Mouse (Mus musculus) cerebellum, adult 8-10 months (tissue): Measurements from ENCODE around the gene Eloa.
"Not testable (repeated sequence)": the region's sequence is repeated elsewhere in the genome, so short reads cannot be mapped to it uniquely, and the experiment has no call there.

Experiments
- DNase-seq: peaks from one replicate; pipeline ENCODE4 v3.0.0; 2022

Eloa gene

GRCm38 (mm10) chr4:135981524-135982063 is 40.0 kb downstream of the Eloa start:
- DNase-seq, result peak; percentile 43

- DNase-seq, result not testable (repeated sequence)
Observed at GRCm38 (mm10) chr4:135980223-135980622, 41.3 kb downstream of the Eloa start.

DNA sequence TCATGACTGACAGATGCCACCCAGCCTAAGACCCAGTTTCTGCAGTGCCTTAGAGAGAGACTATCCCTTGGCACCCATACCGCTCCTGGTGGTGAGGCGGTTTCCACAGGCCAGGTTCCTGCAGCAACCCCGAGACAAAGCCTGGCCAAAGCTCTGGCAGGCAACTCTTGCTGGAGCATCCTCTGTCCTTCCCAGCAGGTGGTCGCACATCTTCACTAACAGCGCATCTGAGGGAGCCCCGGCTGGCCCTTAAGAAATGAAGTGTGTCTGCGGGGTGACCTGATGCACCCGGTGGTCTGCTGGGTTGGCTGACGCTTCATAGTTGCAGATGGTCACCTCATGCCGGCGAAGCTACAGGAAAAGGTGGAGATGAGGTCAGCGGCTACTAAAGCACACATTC is 45.4 kb downstream of the Eloa start:
- peak; percentile 14 for DNase-seq

GRCm38 (mm10) chr4:135972911-135973811 is 48.4 kb downstream of the Eloa start:
- DNase-seq, result peak; percentile 18

GRCm38 (mm10) chr4:135972556-135972906 is 49.0 kb downstream of the Eloa start, which contains the start of gene Lypla2:
TSS of gene Lypla2 (minus strand) at chr4:135972626.
- DNase-seq, result peak; percentile 87

- DNase-seq, result no peak
Observed at GRCm38 (mm10) chr4:135971805-135972555, 49.6 kb downstream of the Eloa start.

GRCm38 (mm10) chr4:135970585-135970984 is 51.0 kb downstream of the Eloa start:
- peak; percentile 13 for DNase-seq

DNA sequence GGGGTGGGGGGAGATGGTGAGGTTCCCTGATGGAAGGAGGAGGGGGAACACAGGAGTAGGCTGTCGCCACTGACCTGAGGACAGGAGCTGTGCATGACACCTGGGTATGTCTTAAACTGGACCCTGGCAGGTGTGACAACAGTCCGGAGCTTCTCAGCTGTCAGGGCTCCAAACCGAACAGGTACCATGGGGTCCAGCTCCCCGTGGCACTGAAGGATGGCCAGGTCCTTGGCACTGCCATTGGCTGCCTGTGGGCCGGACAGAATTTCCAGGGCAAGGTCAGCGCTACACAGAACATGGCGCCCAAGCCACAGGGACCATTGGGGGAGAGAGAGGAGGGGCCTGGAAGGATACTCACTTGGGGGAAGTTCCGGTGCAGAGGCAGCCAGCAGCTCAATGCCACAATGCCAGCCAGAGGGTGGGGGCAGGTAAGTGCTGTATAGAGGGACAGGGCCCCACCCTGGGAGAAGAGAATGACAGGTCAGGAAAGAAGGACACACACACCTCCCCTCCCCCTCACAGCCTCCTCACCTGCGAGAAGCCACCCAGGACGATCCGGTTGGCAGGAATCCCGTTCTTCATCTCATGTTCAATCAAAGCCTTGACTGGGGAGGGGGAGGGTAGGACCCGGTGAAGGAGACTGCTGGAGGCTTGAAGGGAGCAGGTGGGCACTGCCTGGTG is 52.4 kb downstream of the Eloa start:
- peak; percentile 26 for DNase-seq

- no peak for DNase-seq
Observed at GRCm38 (mm10) chr4:135968271-135968869, 53.2 kb downstream of the Eloa start.

DNA sequence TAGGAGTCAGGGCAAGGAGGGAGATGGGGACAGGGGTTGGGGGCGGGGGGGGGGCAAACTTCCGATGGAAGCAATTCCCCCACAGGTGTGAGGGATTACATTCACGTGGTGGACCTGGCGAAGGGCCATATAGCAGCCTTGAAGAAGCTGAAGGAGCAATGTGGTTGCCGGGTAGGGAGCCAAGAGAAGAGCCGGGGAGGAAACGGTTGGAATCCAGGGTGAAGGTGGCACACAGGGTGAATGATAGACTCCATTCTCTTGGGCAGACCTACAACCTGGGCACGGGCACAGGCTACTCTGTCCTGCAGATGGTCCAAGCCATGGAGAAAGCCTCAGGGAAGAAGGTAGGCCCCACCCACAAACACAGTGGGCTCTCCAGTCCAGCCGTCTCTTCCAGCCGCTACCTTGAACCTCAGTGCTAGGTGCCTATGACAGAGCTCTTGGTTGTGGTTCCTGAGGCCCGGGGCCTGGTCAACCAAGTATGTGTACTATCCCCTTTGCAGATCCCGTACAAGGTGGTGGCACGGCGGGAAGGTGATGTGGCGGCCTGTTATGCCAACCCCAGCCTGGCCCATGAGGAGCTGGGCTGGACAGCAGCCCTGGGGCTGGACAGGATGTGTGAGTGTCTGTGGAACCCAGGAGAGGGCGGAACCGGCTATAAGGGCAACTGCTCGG is 54.3 kb downstream of the Eloa start:
- no peak for DNase-seq

GRCm38 (mm10) chr4:135966283-135966682 is 55.3 kb downstream of the Eloa start:
- no peak for DNase-seq

GRCm38 (mm10) chr4:135965113-135965512 is 56.5 kb downstream of the Eloa start:
- DNase-seq, result no peak

DNA sequence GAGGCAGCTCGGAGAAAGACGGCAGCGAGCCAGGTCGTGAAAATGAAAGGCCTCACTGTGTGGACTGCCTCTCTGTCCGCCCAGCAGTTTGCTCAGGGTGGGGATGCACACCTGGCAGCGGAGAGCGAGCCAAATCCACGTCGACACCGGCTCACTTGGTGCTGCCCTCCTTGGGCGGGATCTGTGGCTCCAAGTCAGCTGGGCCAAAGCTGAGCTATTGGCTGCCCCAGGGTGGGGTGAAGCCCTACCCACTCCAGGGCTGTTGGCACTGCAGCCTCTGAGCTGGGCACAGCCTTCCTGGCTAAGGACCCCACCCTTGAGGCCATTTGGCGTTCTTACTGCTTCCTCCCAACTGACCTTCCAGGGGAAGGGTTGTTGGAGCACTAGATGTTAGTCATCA is 57.1 kb downstream of the Eloa start:
- peak; percentile 58 for DNase-seq

GRCm38 (mm10) chr4:135963457-135964193 is 57.9 kb downstream of the Eloa start, which contains the start of gene Gale:
TSS of gene Gale (plus strand) at chr4:135963727.
- peak; percentile 91 for DNase-seq

DNA sequence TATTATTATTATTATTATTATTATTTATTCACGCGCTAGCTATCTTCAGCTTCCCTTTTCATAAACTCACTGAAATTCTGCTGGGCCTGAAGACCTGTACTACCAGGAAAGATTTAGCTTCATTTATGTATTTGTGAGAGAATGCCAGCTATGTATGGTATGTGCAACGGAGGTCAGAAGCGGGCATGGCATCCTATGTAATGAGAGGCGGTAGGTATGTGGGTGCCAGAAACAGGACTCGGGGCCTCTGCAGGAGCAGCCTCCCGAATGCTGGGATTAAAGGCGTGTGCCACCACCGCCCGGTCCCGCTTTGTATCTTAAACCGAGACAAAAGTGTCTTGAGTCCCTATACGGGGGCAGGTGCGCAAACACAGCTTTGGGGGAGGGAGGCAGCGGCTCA is 58.6 kb downstream of the Eloa start:
- DNase-seq, result no peak

DNA sequence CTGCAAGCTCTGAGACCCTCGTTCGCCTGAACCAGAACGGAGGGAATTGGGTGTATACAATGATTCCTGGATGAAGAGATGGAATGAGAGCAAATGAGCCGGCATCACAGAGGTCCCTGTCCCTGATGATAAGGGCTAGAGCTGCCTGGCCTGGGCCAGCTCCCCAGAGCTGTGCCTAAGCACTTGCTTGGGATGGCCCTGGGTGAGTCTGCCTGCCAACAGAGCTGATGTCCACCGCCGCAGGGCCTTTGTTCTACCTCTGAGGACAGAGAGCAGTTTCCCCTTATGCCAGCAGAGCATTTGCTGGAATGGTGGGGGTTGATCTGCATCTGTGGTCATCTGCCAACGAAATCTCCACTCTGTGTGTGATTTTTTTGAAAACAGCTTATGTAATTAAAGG is 59.4 kb downstream of the Eloa start:
- DNase-seq, result no peak

DNA sequence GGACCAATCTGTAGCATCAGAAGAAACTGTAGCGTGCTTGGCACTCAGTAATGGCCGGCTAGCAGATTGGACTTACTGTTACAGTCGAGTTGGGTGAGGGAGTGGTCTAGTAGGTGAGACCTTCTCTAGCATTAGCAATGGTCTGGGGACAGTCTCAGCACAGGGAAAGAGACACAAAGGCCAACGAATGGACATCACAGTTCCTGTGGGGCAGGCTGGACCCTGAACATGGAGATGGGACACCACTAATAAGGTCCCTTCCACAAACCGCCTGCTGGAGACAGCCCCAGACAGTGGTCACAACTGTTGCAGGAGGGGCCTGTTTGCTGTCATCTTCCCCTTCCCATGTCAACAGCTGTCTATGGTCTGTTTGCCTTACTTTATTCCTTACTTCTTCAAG is 59.9 kb downstream of the Eloa start:
- DNase-seq, result no peak

DNA sequence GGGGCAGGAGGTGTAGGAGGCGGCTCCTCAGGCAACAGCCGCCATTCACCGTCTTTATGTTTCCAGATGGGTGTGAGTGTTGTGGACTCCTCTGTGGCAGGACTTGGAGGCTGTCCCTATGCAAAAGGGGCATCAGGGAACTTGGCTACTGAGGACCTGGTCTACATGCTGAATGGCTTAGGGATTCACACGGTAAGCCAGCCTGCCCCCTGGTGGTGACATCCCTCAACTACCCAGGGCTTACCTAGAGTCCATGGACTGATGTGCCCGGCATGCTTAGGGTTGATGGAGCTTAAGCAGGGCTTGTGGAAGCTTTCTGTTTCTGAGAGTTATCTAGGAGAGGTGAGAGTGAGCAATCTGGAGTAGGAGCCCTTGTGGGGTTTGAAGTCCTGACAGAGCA is 60.8 kb downstream of the Eloa start:
- DNase-seq, result peak; percentile 79

GRCm38 (mm10) chr4:135958354-135958753 is 63.2 kb downstream of the Eloa start:
- no peak for DNase-seq

- no peak for DNase-seq
Observed at GRCm38 (mm10) chr4:135955886-135956285, 65.7 kb downstream of the Eloa start.

- DNase-seq, result peak; percentile 76
Observed at GRCm38 (mm10) chr4:135954241-135954640, 67.3 kb downstream of the Eloa start.
